Mouse (Mus musculus): ENCODE measurements at regions not wholly inside any gene's neighbourhood (a gene's known extent, or its start where the extent isn't known, plus 50 kb on each side); places are given as distances from the start of the nearest gene placed in this dataset.

GRCm38 (mm10) chr9:11603884-11604283 lies 699.3 kb upstream of the Cntn5 start:
- no peak overlapping the region for H3K9ac ChIP-seq (ENCODE audit: low read depth, low read length)
- WGBS: 76% methylated on average over 3 of the region's 3 CpGs
- H3K9me3 ChIP-seq (replicated peaks; ENCODE audit: control insufficient read depth, low read length, poor library complexity, severe bottlenecking): no peaks in the 10 kb centered on the region
- no peak overlapping the region for H3K4me3 ChIP-seq (ENCODE audit: low read depth, low read length)
- ATAC-seq: no peak
- no peaks in the 10 kb centered on the region for H3K4me1 ChIP-seq (ENCODE audit: control insufficient read depth, insufficient read depth, low read length)
- H3K27me3 ChIP-seq (ENCODE audit: control insufficient read depth, insufficient read depth, low read depth, low read length): no peaks in the 10 kb centered on the region
- H3K36me3 ChIP-seq (ENCODE audit: control insufficient read depth, insufficient read depth, low read length): no peaks in the 10 kb centered on the region
- no peak overlapping the region for H3K4me2 ChIP-seq (ENCODE audit: low read length)
- H3K27ac ChIP-seq (ENCODE audit: low read length): no peak overlapping the region

- WGBS: 90% methylated on average over 2 of the region's 2 CpGs
- Histone ChIP-seq H3K36me3 (ENCODE audit: control insufficient read depth, insufficient read depth, low read length) (no peaks in the 10 kb centered on the region), H3K4me2 (ENCODE audit: low read length) (no peak overlapping the region), H3K27ac (ENCODE audit: low read length) (no peak overlapping the region), H3K27me3 (ENCODE audit: control insufficient read depth, insufficient read depth, low read depth, low read length) (no peaks in the 10 kb centered on the region), H3K9ac (ENCODE audit: low read depth, low read length) (no peak overlapping the region), H3K4me1 (ENCODE audit: control insufficient read depth, insufficient read depth, low read length) (no peaks in the 10 kb centered on the region), H3K9me3 (replicated peaks; ENCODE audit: control insufficient read depth, low read length, poor library complexity, severe bottlenecking) (no peaks in the 10 kb centered on the region), H3K4me3 (ENCODE audit: low read depth, low read length) (no peak overlapping the region)
- ATAC-seq: no peak
Observed at GRCm38 (mm10) chr9:11602857-11603256, 698.3 kb upstream of the Cntn5 start.

GRCm38 (mm10) chr9:11579011-11579410 lies 674.4 kb upstream of the Cntn5 start:
- Histone ChIP-seq H3K27me3 (ENCODE audit: control insufficient read depth, insufficient read depth, low read depth, low read length) (no peaks in the 10 kb centered on the region), H3K36me3 (ENCODE audit: control insufficient read depth, insufficient read depth, low read length) (no peaks in the 10 kb centered on the region), H3K9me3 (replicated peaks; ENCODE audit: control insufficient read depth, low read length, poor library complexity, severe bottlenecking) (no peaks in the 10 kb centered on the region), H3K4me1 (ENCODE audit: control insufficient read depth, insufficient read depth, low read length) (no peaks in the 10 kb centered on the region), H3K27ac (ENCODE audit: low read length) (no peak overlapping the region), H3K4me3 (ENCODE audit: low read depth, low read length) (no peak overlapping the region), H3K9ac (ENCODE audit: low read depth, low read length) (no peak overlapping the region), H3K4me2 (ENCODE audit: low read length) (no peak overlapping the region)
- ATAC-seq: no peak
- WGBS: 86% methylated on average over 2 of the region's 2 CpGs

- no peaks in the 10 kb centered on the region for H3K4me1 ChIP-seq (ENCODE audit: control insufficient read depth, insufficient read depth, low read length)
- no peak overlapping the region for H3K4me3 ChIP-seq (ENCODE audit: low read depth, low read length)
- no peaks in the 10 kb centered on the region for H3K36me3 ChIP-seq (ENCODE audit: control insufficient read depth, insufficient read depth, low read length)
- H3K9me3 ChIP-seq (replicated peaks; ENCODE audit: control insufficient read depth, low read length, poor library complexity, severe bottlenecking): no peaks in the 10 kb centered on the region
- H3K27me3 ChIP-seq (ENCODE audit: control insufficient read depth, insufficient read depth, low read depth, low read length): no peaks in the 10 kb centered on the region
- ATAC-seq: no peak
- WGBS: 71% methylated on average over 1 of the region's 1 CpGs
- no peak overlapping the region for H3K9ac ChIP-seq (ENCODE audit: low read depth, low read length)
- H3K27ac ChIP-seq (ENCODE audit: low read length): no peak overlapping the region
- no peak overlapping the region for H3K4me2 ChIP-seq (ENCODE audit: low read length)
Observed at GRCm38 (mm10) chr9:11562885-11563284, 658.3 kb upstream of the Cntn5 start.

DNA sequence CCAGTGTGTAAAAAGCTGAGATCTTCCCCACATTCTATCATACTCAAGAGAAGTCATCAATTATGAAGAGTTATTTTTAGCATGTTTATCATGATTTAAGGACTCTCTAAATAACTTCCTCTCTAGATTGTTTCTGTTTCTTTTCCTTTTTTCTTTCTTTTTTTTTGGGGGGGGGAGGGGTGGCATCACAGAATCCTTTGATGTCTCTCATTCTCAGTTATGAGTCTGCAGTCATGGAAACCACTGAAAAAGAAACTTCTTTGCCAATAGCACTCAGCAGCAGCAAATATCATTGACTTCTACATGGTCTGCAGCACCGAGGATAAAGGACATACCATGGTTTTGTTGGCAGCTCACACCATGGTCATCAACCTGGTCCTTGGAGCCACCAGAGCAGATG lies 654.8 kb upstream of the Cntn5 start:
- ATAC-seq: no peak
- 87% methylated on average over 1 of the region's 1 CpGs for WGBS
- Histone ChIP-seq H3K27ac (ENCODE audit: low read length) (no peak overlapping the region), H3K4me3 (ENCODE audit: low read depth, low read length) (no peak overlapping the region), H3K36me3 (ENCODE audit: control insufficient read depth, insufficient read depth, low read length) (no peaks in the 10 kb centered on the region), H3K9ac (ENCODE audit: low read depth, low read length) (no peak overlapping the region), H3K4me2 (ENCODE audit: low read length) (no peak overlapping the region), H3K9me3 (replicated peaks; ENCODE audit: control insufficient read depth, low read length, poor library complexity, severe bottlenecking) (no peaks in the 10 kb centered on the region), H3K4me1 (ENCODE audit: control insufficient read depth, insufficient read depth, low read length) (no peaks in the 10 kb centered on the region), H3K27me3 (ENCODE audit: control insufficient read depth, insufficient read depth, low read depth, low read length) (no peaks in the 10 kb centered on the region)

- WGBS: 88% methylated on average over 11 of the region's 11 CpGs
- ATAC-seq: no peak
- Histone ChIP-seq H3K27ac (ENCODE audit: low read length) (no peak overlapping the region), H3K4me2 (ENCODE audit: low read length) (no peak overlapping the region), H3K4me3 (ENCODE audit: low read depth, low read length) (no peak overlapping the region), H3K9ac (ENCODE audit: low read depth, low read length) (no peak overlapping the region), H3K27me3 (ENCODE audit: control insufficient read depth, insufficient read depth, low read depth, low read length) (no peaks in the 10 kb centered on the region), H3K36me3 (ENCODE audit: control insufficient read depth, insufficient read depth, low read length) (no peaks in the 10 kb centered on the region), H3K4me1 (ENCODE audit: control insufficient read depth, insufficient read depth, low read length) (no peaks in the 10 kb centered on the region), H3K9me3 (replicated peaks; ENCODE audit: control insufficient read depth, low read length, poor library complexity, severe bottlenecking) (no peaks in the 10 kb centered on the region)
Observed at GRCm38 (mm10) chr9:11513806-11514496, 609.4 kb upstream of the Cntn5 start.

Measured in midbrain, embryonic 16.5 days (tissue).